Comparison of ENCODE assay signal across 8 mouse cellular contexts in the genomic region with DNA sequence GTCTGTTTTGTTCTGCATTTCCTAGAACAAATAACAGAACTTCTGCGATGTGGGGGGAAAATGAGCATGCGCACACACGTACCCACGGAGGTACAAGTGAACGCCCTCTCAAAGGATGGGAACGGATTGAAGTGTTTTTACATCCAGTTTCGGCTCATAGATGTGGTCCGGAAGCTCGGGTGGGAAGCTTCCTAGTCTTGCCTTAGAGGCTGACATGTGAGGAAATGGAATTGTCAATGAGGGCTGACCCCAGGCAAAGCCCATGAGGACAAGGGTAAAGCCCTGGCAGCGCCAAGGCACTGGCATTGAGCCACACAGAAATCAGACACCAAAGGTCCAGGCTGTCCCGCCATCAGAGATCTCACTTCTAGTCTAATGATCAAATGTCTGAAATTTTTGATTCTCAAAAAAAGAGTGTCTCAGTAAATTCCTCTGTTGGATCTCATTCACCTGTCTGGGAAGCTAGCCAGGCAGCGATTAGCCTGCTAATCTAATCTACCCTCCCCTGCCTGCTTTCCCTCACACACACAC.
DNase-seq lines count a peak whose midpoint lies in the region; ATAC-seq and TF ChIP-seq lines count a peak whose summit lies in the region.

No protein-coding gene starts in this region.

- 49% methylated on average over 12 of the region's 12 CpGs for WGBS in embryonic facial prominence, embryonic 13.5 days
- WGBS in embryonic facial prominence, embryonic 10.5 days: 64% methylated on average over 12 of the region's 12 CpGs
- WGBS in forebrain, embryonic 15.5 days: 9% methylated on average over 12 of the region's 12 CpGs
- 40% methylated on average over 12 of the region's 12 CpGs for WGBS in kidney, postnatal 0 days
- 12% methylated on average over 12 of the region's 12 CpGs for WGBS in midbrain, embryonic 16.5 days

- H3K27ac ChIP-seq in embryonic facial prominence, embryonic 13.5 days: no peak overlapping the region; the same call in 1 of the 2 replicates
- no peak overlapping the region for H3K27ac ChIP-seq in embryonic facial prominence, embryonic 10.5 days (replicated peaks)
- peak overlapping the region; percentile 67 for H3K27ac ChIP-seq in forebrain, embryonic 15.5 days (replicated peaks)
- H3K27ac ChIP-seq in kidney, postnatal 0 days: no peak overlapping the region
- peak overlapping the region; percentile 80 for H3K27ac ChIP-seq in midbrain, embryonic 16.5 days (ENCODE audit: low read length)

- H3K4me1 ChIP-seq in embryonic facial prominence, embryonic 13.5 days: peaks cover 18% of the 10 kb centered on the region
- peaks cover 13% of the 10 kb centered on the region for H3K4me1 ChIP-seq in embryonic facial prominence, embryonic 10.5 days
- peaks cover 28% of the 10 kb centered on the region for H3K4me1 ChIP-seq in forebrain, embryonic 15.5 days
- no peaks in the 10 kb centered on the region for H3K4me1 ChIP-seq in kidney, postnatal 0 days (replicated peaks; ENCODE audit: insufficient read depth, low read length)
- peaks cover 24% of the 10 kb centered on the region for H3K4me1 ChIP-seq in midbrain, embryonic 16.5 days (ENCODE audit: control insufficient read depth, insufficient read depth, low read length)

- H3K27me3 ChIP-seq in embryonic facial prominence, embryonic 13.5 days: no peaks in the 10 kb centered on the region
- H3K27me3 ChIP-seq in embryonic facial prominence, embryonic 10.5 days (replicated peaks; ENCODE audit: low read depth, poor library complexity, severe bottlenecking): peaks cover 6% of the 10 kb centered on the region; the same call in 1 of the 2 replicates
- no peaks in the 10 kb centered on the region for H3K27me3 ChIP-seq in forebrain, embryonic 15.5 days
- H3K27me3 ChIP-seq in kidney, postnatal 0 days (ENCODE audit: insufficient read depth, low read length): no peaks in the 10 kb centered on the region
- H3K27me3 ChIP-seq in midbrain, embryonic 16.5 days (ENCODE audit: control insufficient read depth, insufficient read depth, low read depth, low read length): no peaks in the 10 kb centered on the region

- H3K4me2 ChIP-seq in embryonic facial prominence, embryonic 13.5 days: peak overlapping the region; percentile 18; the same call in 1 of the 2 replicates
- H3K4me2 ChIP-seq in forebrain, embryonic 15.5 days (replicated peaks): peak overlapping the region; percentile 38
- H3K4me2 ChIP-seq in kidney, postnatal 0 days (ENCODE audit: low read length): no peak overlapping the region
- H3K4me2 ChIP-seq in midbrain, embryonic 16.5 days (ENCODE audit: low read length): peak overlapping the region; percentile 41

- no peak overlapping the region for H3K4me3 ChIP-seq in embryonic facial prominence, embryonic 13.5 days
- H3K4me3 ChIP-seq in embryonic facial prominence, embryonic 10.5 days: no peak overlapping the region
- H3K4me3 ChIP-seq in forebrain, embryonic 15.5 days: peak overlapping the region; percentile 6; the same call in 1 of the 2 replicates
- H3K4me3 ChIP-seq in kidney, postnatal 0 days (replicated peaks; ENCODE audit: low read depth, low read length): no peak overlapping the region
- H3K4me3 ChIP-seq in midbrain, embryonic 16.5 days (ENCODE audit: low read depth, low read length): no peak overlapping the region

- no peaks in the 10 kb centered on the region for H3K36me3 ChIP-seq in embryonic facial prominence, embryonic 13.5 days
- H3K36me3 ChIP-seq in embryonic facial prominence, embryonic 10.5 days (replicated peaks): no peaks in the 10 kb centered on the region
- H3K36me3 ChIP-seq in forebrain, embryonic 15.5 days: no peaks in the 10 kb centered on the region
- no peaks in the 10 kb centered on the region for H3K36me3 ChIP-seq in kidney, postnatal 0 days (ENCODE audit: insufficient read depth, low read length)
- no peaks in the 10 kb centered on the region for H3K36me3 ChIP-seq in midbrain, embryonic 16.5 days (ENCODE audit: control insufficient read depth, insufficient read depth, low read length)

- no peak for TF ChIP-seq CTCF in kidney, postnatal 0 days (IDR thresholded peaks at IDR 0.05; ENCODE audit: low read depth)

- DNase-seq in embryonic facial prominence, embryonic 10.5 days (ENCODE audit: low spot score): no peak
- DNase-seq in adrenal gland, postnatal 14 days: peak; percentile 52
- DNase-seq in kidney, postnatal 0 days (ENCODE audit: low spot score): peak; percentile 12
- DNase-seq in liver (no peak), adipocyte (ENCODE audit: low spot score) (no peak)

- ATAC-seq in embryonic facial prominence, embryonic 13.5 days (ENCODE audit: insufficient number of reproducible peaks, insufficient read depth, low FRiP score, low TSS enrichment, low read depth): 0 out of 2 replicates have a peak, but pooled peaks have one; percentile 26
- peak; percentile 49 for ATAC-seq in forebrain, embryonic 15.5 days (replicated peaks)
- no peak for ATAC-seq in kidney, postnatal 0 days (replicated peaks; ENCODE audit: low FRiP score, low read depth)
- ATAC-seq in midbrain, embryonic 16.5 days: peak; percentile 56

- no peaks in the 10 kb centered on the region for H3K9me3 ChIP-seq in embryonic facial prominence, embryonic 13.5 days
- no peaks in the 10 kb centered on the region for H3K9me3 ChIP-seq in embryonic facial prominence, embryonic 10.5 days
- H3K9me3 ChIP-seq in forebrain, embryonic 15.5 days: no peaks in the 10 kb centered on the region
- H3K9me3 ChIP-seq in kidney, postnatal 0 days (replicated peaks; ENCODE audit: low read length): no peaks in the 10 kb centered on the region
- no peaks in the 10 kb centered on the region for H3K9me3 ChIP-seq in midbrain, embryonic 16.5 days (replicated peaks; ENCODE audit: control insufficient read depth, low read length, poor library complexity, severe bottlenecking)

- H3K9ac ChIP-seq in embryonic facial prominence, embryonic 13.5 days: no peak overlapping the region
- no peak overlapping the region for H3K9ac ChIP-seq in forebrain, embryonic 15.5 days (replicated peaks)
- no peak overlapping the region for H3K9ac ChIP-seq in kidney, postnatal 0 days (ENCODE audit: low read depth, low read length)
- H3K9ac ChIP-seq in midbrain, embryonic 16.5 days (ENCODE audit: low read depth, low read length): no peak overlapping the region

Comparison
In these comparisons a context has a peak if more than half of its experiments do, and no peak if none do; other contexts are left out.
1. H3K27ac ChIP-seq: peak in forebrain, embryonic 15.5 days (single experiment) and midbrain, embryonic 16.5 days (single experiment); none in embryonic facial prominence, embryonic 13.5 days (single experiment), embryonic facial prominence, embryonic 10.5 days (single experiment) and kidney, postnatal 0 days (single experiment).
2. DNase-seq: peak in adrenal gland, postnatal 14 days (single experiment) and kidney, postnatal 0 days (single experiment); none in embryonic facial prominence, embryonic 10.5 days (single experiment), liver (single experiment) and adipocyte (single experiment).